Mouse (Mus musculus) testis, adult 2 months (tissue): ENCODE measurements at regions not wholly inside any gene's neighbourhood (a gene's known extent, or its start where the extent isn't known, plus 50 kb on each side); places are given as distances from the start of the nearest gene placed in this dataset.

Experiments used
- H3K27ac ChIP-seq: fragments of 200-500 bp; 2 replicates; pipeline ENCODE4 v1.5.1; 2012; ENCODE audit warnings: low read depth, low read length; ENCODE audit not compliant: control insufficient read depth, insufficient read depth
- H3K27me3 ChIP-seq: fragments of 200-500 bp; 2 replicates; pipeline ENCODE4 v1.6.1; 2012; ENCODE audit warnings: mild to moderate bottlenecking, low read length, moderate library complexity; ENCODE audit not compliant: control insufficient read depth, insufficient read depth
- H3K36me3 ChIP-seq: fragments of 200-500 bp; 2 replicates; pipeline ENCODE4 v1.6.1; 2012; ENCODE audit warnings: mild to moderate bottlenecking, low read length; ENCODE audit not compliant: control insufficient read depth, insufficient read depth
- H3K4me1 ChIP-seq: fragments of 200-500 bp; 2 replicates; pipeline ENCODE4 v1.6.1; 2012; ENCODE audit warnings: low read length; ENCODE audit not compliant: control insufficient read depth, insufficient read depth
- H3K4me3 ChIP-seq: fragments of 200-500 bp; 2 replicates; pipeline ENCODE4 v1.5.1; 2012; ENCODE audit warnings: low read depth, mild to moderate bottlenecking, low read length, moderate library complexity, mixed read lengths; ENCODE audit not compliant: control insufficient read depth
- CTCF ChIP-seq: fragments of 200-500 bp; IDR thresholded peaks from 2 replicates; pipeline ENCODE4 v1.5.1; 2012; ENCODE audit warnings: low read depth, mild to moderate bottlenecking, inconsistent platforms, low read length, moderate library complexity; ENCODE audit not compliant: control insufficient read depth, insufficient read depth, insufficient replicate concordance
- POLR2A ChIP-seq: fragments of 200-500 bp; IDR thresholded peaks from 2 replicates; pipeline ENCODE4 v1.6.1; 2012; ENCODE audit warnings: low read depth, mild to moderate bottlenecking, inconsistent platforms, low read length, moderate library complexity; ENCODE audit not compliant: control insufficient read depth

DNA sequence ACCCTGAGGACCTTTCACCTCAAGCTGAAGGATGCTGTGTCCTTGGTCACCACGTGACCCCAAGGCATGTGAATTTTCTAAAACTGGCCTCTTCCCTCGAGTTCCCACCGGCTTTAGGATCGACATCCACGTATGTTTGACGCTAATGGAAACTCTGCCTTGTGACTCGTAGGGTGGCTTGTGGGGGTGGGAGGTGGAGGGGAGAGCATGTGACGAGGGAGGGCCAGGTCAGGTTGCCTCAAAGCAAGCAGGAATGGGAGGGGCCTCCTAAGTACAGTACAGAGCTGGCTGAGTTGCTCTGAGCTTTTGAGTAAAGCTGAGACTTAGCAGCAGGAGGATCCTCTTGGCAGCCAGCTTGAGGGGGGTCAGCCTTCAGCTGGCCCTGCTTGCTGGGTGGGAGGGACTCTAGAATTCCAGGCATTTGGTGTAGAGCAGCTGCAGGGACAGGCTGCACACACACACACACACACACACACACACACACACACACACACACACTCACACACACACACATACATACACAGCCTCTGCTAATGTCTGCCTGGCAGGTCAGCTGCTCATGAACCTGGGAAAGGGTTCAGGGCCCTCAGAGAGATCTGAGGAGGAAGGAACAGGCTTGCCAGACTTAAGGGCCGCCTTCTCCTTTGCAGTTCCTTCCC is 78.5 kb downstream of the Sik1 start:
- Histone ChIP-seq H3K4me3 (no peak overlapping the region), H3K27ac (no peak overlapping the region), H3K4me1 (no peaks in the 10 kb centered on the region), H3K27me3 (no peaks in the 10 kb centered on the region), H3K36me3 (no peaks in the 10 kb centered on the region)
- TF ChIP-seq POLR2A: no peak
- TF ChIP-seq CTCF: no peak

- Histone ChIP-seq H3K36me3 (no peaks in the 10 kb centered on the region), H3K27ac (no peak overlapping the region), H3K4me3 (no peak overlapping the region), H3K27me3 (no peaks in the 10 kb centered on the region), H3K4me1 (no peaks in the 10 kb centered on the region)
- TF ChIP-seq POLR2A: no peak
Measured at GRCm38 (mm10) chr17:31777751-31778150, 77.9 kb downstream of the Sik1 start.

GRCm38 (mm10) chr17:31779466-31779865 is 76.1 kb downstream of the Sik1 start:
- no peaks in the 10 kb centered on the region for H3K36me3 ChIP-seq
- no peak overlapping the region for H3K27ac ChIP-seq
- no peak for TF ChIP-seq POLR2A
- no peak for TF ChIP-seq CTCF
- no peaks in the 10 kb centered on the region for H3K4me1 ChIP-seq
- no peaks in the 10 kb centered on the region for H3K27me3 ChIP-seq
- H3K4me3 ChIP-seq: no peak overlapping the region

- H3K27me3 ChIP-seq: no peaks in the 10 kb centered on the region
Measured at GRCm38 (mm10) chr17:31782251-31782650, 73.4 kb downstream of the Sik1 start.

GRCm38 (mm10) chr17:31783071-31783470 is 72.5 kb downstream of the Sik1 start:
- Histone ChIP-seq H3K27ac (no peak overlapping the region), H3K27me3 (no peaks in the 10 kb centered on the region), H3K36me3 (no peaks in the 10 kb centered on the region), H3K4me3 (no peak overlapping the region), H3K4me1 (no peaks in the 10 kb centered on the region; the same call in 1 of the 2 replicates)
- TF ChIP-seq CTCF (no peak), POLR2A (no peak)

More at GRCm38 (mm10) chr17:31782251-31782650, 73.4 kb downstream of the Sik1 start:
- no peak overlapping the region for H3K27ac ChIP-seq
- TF ChIP-seq CTCF (no peak), POLR2A (no peak)
- no peak overlapping the region for H3K4me3 ChIP-seq
- H3K4me1 ChIP-seq: no peaks in the 10 kb centered on the region; the same call in 1 of the 2 replicates
- H3K36me3 ChIP-seq: no peaks in the 10 kb centered on the region

DNA sequence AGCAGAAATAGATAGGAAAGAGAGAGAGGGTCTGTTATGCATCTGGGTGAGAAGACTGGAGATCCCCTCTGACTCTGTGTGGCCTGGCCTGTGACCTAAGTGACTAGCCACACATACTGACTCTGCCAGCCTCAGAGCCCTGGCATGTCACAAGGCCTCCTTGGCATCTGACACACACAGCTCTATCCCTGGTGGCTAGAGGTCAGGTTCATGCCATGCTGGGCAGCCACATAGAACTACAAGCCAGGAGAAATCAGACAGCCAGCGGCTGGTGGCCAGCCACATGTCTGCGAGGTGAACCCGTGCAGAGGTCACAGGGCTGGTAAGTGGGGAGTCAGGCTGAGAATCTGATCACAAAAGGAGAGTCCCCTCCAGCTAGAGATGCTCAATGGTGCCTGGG is 67.3 kb downstream of the Sik1 start:
- Histone ChIP-seq H3K4me1 (peaks cover 4% of the 10 kb centered on the region; the same call in 1 of the 2 replicates), H3K27ac (no peak overlapping the region), H3K4me3 (no peak overlapping the region), H3K27me3 (no peaks in the 10 kb centered on the region), H3K36me3 (no peaks in the 10 kb centered on the region)
- TF ChIP-seq CTCF (no peak), POLR2A (no peak)

GRCm38 (mm10) chr17:31789068-31789583 is 66.5 kb downstream of the Sik1 start:
- no peak overlapping the region for H3K27ac ChIP-seq
- no peaks in the 10 kb centered on the region for H3K27me3 ChIP-seq
- H3K4me3 ChIP-seq: no peak overlapping the region
- no peaks in the 10 kb centered on the region for H3K36me3 ChIP-seq
- H3K4me1 ChIP-seq: peaks cover 4% of the 10 kb centered on the region; the same call in 1 of the 2 replicates
- TF ChIP-seq POLR2A (no peak), CTCF (no peak)
